Mouse (Mus musculus) neural tube, embryonic 13.5 days (tissue): ENCODE results near the gene Shb. TPM values are rescaled to one million over a fixed set of nuclear protein-coding genes. Genes with fewer than 3 reads are reported as not detected.
A peak's percentile ranks its signal among the peaks of the same experiment; 100 is the strongest.

ENCODE experiments used
- ATAC-seq: fragments of 200-750 bp; cut with Nextera tagmentation; 2 replicates; pipeline ENCODE4 v1.8.0; 2017; ENCODE audit warnings: low read depth, mild to moderate bottlenecking, moderate TSS enrichment, moderate library complexity
- H3K27ac ChIP-seq: fragments of 300-500 bp; sonication (generic); replicated peaks from 2 replicates; pipeline ENCODE4 v1.5.1; 2015; ENCODE audit warnings: moderate library complexity, mild to moderate bottlenecking, inconsistent platforms
- H3K27me3 ChIP-seq: fragments of 300-500 bp; sonication (generic); 2 replicates; pipeline ENCODE4 v1.6.1; 2015; ENCODE audit warnings: mild to moderate bottlenecking, inconsistent platforms
- H3K36me3 ChIP-seq: fragments of 300-500 bp; sonication (generic); 2 replicates; pipeline ENCODE4 v1.6.1; 2015; ENCODE audit warnings: mild to moderate bottlenecking, inconsistent platforms
- H3K4me1 ChIP-seq: fragments of 300-500 bp; sonication (generic); replicated peaks from 2 replicates; pipeline ENCODE4 v1.6.1; 2015; ENCODE audit warnings: inconsistent platforms
- H3K4me2 ChIP-seq: fragments of 300-500 bp; sonication (generic); 2 replicates; pipeline ENCODE4 v1.6.1; 2015; ENCODE audit warnings: inconsistent platforms, mild to moderate bottlenecking, moderate library complexity
- H3K4me3 ChIP-seq: fragments of 300-500 bp; sonication (generic); 2 replicates; pipeline ENCODE4 v1.5.1; 2015; ENCODE audit warnings: mild to moderate bottlenecking, inconsistent platforms
- H3K9ac ChIP-seq: fragments of 300-500 bp; sonication (generic); 2 replicates; pipeline ENCODE4 v1.6.1; 2015; ENCODE audit warnings: moderate library complexity, mild to moderate bottlenecking, inconsistent platforms
- H3K9me3 ChIP-seq: fragments of 300-500 bp; sonication (generic); 2 replicates; pipeline ENCODE4 v1.6.1; 2016; ENCODE audit warnings: inconsistent platforms
- WGBS: fragments of 180-500 bp; shearing (Covaris S2); methylation state at CpG from one replicate; pipeline ENCODE4 v1.1.7; 2015; 5-methylcytosine and 5-hydroxymethylcytosine counted together
- polyA plus RNA-seq: library from polyadenylated mRNA; unstranded; fragments of >200 nt; fragmentation: Nextera tagmentation; extraction: Ambion mirVana; gene quantifications from 2 replicates; pipeline ENCODE4 v1.2.1, GENCODE M21; 2015

Gene Shb
- polyA plus RNA-seq, 1 experiment from 2014 or later = 4.0 TPM

DNA sequence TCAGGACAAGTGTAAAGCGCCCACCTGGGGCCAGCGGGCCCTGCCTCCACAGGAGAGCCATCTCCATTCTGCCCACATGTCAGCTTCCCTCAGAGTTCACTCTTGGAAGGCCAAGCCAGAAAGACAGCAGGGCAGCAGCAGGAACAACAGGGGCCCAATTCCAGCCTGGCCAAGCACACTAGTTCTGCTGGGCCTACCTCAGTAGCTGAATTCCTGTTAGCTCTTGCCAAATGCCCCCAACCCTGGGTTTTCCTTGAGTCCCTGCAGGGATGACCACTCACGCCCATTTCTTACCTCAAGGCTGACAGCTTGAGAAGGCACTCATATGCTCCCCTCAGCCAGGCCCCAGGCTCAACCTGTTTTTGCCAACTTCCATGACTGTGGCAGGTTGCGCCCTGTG lies 22.9 kb downstream of the Shb start:
- no peak for ATAC-seq
- no peaks in the 10 kb centered on the region for H3K36me3 ChIP-seq
- no peak overlapping the region for H3K9ac ChIP-seq
- H3K9me3 ChIP-seq = no peaks in the 10 kb centered on the region
- no peak overlapping the region for H3K4me3 ChIP-seq
- H3K4me2 ChIP-seq = no peak overlapping the region
- 80% methylated on average over 4 of the region's 4 CpGs for WGBS
- H3K4me1 ChIP-seq = peaks cover 69% of the 10 kb centered on the region
- 0 out of 2 replicates have a peak overlapping the region, but pooled peaks have one; percentile 42 for H3K27ac ChIP-seq
- H3K27me3 ChIP-seq = no peaks in the 10 kb centered on the region; the same call in 1 of the 2 replicates

DNA sequence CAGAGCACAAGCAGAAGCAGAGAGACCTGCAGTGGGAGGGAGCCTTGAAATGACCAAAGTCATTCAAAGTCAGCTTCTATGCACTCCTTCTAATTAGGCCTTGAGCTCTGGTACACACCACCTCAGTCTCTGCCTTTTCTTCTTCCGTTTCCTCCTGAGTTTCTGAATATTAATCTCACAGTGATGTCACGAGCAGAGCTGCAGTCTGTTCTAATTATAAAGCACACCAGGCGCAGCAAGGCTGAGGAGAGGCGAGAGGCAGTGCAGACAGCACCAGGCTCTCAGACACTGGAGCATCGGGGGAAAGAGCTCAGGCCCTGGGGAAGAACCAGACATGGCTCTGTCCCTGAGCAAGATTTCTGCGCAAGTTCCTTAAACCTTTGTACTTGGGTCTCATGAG lies 23.8 kb downstream of the Shb start:
- no peak overlapping the region for H3K9ac ChIP-seq
- 53% methylated on average over 6 of the region's 6 CpGs for WGBS
- H3K36me3 ChIP-seq = no peaks in the 10 kb centered on the region
- H3K9me3 ChIP-seq = no peaks in the 10 kb centered on the region
- peaks cover 66% of the 10 kb centered on the region for H3K4me1 ChIP-seq
- H3K4me2 ChIP-seq = no peak overlapping the region
- ATAC-seq = no peak
- H3K27ac ChIP-seq = peak overlapping the region; percentile 42; the same call in 1 of the 2 replicates
- no peak overlapping the region for H3K4me3 ChIP-seq
- H3K27me3 ChIP-seq = no peaks in the 10 kb centered on the region; the same call in 1 of the 2 replicates

DNA sequence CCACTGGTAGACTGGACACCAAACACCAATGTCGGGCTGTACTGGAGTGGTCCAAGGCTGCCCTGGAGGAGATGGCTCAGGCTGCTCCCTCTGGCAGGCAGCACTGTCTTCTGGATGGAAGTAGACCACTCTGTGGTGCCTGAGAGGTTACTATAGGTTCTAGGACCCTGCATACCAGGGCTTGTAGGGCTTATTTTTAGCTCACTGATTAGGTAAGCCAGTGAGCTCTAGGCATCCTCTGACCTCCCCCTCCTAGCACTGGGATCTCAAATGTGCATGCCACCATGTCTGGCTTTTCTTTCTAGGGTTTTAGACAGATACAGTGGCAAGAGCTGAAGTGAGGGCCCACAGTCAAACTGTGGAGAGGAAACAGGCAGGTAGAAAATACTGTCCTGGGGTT lies 24.8 kb downstream of the Shb start:
- 75% methylated on average over 1 of the region's 1 CpGs for WGBS
- no peaks in the 10 kb centered on the region for H3K36me3 ChIP-seq
- H3K27me3 ChIP-seq = no peaks in the 10 kb centered on the region
- H3K27ac ChIP-seq = no peak overlapping the region
- no peak overlapping the region for H3K4me3 ChIP-seq
- H3K9me3 ChIP-seq = no peaks in the 10 kb centered on the region
- H3K9ac ChIP-seq = no peak overlapping the region
- peaks cover 56% of the 10 kb centered on the region for H3K4me1 ChIP-seq
- no peak for ATAC-seq
- H3K4me2 ChIP-seq = no peak overlapping the region

DNA sequence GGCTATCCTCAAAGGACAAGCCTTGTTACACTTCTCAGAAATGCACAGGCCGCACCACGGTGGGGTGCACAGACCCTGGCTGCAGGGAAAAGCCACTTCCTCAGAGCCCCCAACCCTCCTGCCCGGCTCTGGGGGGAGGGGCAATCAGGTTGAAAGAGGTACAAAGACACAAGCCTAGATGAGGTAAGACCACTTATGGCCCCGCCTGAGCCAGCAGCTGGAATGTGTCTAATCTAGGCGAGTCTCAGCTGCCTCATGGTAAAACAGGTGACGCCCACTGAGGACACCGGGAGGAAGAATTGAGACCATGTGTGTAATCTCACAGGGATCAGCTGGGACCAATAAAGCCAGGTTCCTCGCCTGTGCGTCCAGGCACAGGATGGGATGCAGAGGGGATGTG lies 25.2 kb downstream of the Shb start:
- 58% methylated on average over 9 of the region's 9 CpGs for WGBS
- H3K36me3 ChIP-seq = no peaks in the 10 kb centered on the region
- H3K9ac ChIP-seq = no peak overlapping the region
- ATAC-seq = no peak
- peaks cover 54% of the 10 kb centered on the region for H3K4me1 ChIP-seq
- H3K4me2 ChIP-seq = no peak overlapping the region
- H3K4me3 ChIP-seq = no peak overlapping the region
- no peaks in the 10 kb centered on the region for H3K9me3 ChIP-seq
- H3K27me3 ChIP-seq = no peaks in the 10 kb centered on the region
- H3K27ac ChIP-seq = no peak overlapping the region

DNA sequence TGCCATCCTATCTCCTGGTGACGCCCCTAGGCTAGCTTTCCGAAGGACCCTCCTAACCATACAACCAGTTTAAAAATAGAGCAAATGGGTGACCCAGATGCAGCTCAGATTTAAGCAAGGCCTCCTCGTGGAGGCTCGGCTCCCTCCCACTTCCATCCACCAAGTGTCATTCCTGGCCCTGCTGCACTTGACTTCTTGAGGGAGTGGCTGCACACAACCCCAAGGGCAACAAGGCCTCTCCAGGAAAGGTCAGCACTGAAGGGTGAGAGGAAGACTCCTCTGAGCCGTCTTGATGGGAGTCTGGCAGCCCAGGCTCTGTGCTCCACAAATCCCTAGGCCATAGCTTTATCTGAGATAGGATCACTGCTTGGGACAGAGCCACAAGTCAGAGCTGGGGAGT lies 25.7 kb downstream of the Shb start:
- H3K9me3 ChIP-seq = no peaks in the 10 kb centered on the region
- no peak overlapping the region for H3K4me3 ChIP-seq
- peaks cover 54% of the 10 kb centered on the region for H3K4me1 ChIP-seq
- H3K9ac ChIP-seq = no peak overlapping the region
- no peaks in the 10 kb centered on the region for H3K36me3 ChIP-seq
- no peak overlapping the region for H3K27ac ChIP-seq
- WGBS = 71% methylated on average over 5 of the region's 5 CpGs
- H3K27me3 ChIP-seq = no peaks in the 10 kb centered on the region
- no peak overlapping the region for H3K4me2 ChIP-seq
- ATAC-seq = no peak

DNA sequence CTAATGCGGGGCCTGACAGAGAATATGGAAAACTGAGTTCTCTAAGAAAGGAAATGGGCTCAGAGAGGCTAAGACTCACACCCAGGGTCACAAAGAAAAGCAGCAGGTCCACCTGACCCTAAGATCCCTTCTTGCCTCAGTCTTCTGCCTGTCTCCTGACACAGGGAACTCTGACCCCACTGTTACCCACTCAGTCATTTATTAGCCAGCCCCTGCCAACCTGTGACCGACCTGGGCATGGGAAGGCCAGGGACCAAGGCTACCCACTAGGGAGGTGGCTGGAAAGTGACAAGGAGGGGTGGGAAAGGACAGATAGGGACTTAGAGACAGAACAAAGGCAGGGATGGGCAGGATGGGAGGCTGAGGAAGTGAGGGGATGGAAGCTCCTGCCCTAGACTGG lies 26.6 kb downstream of the Shb start:
- 89% methylated on average over 2 of the region's 2 CpGs for WGBS

DNA sequence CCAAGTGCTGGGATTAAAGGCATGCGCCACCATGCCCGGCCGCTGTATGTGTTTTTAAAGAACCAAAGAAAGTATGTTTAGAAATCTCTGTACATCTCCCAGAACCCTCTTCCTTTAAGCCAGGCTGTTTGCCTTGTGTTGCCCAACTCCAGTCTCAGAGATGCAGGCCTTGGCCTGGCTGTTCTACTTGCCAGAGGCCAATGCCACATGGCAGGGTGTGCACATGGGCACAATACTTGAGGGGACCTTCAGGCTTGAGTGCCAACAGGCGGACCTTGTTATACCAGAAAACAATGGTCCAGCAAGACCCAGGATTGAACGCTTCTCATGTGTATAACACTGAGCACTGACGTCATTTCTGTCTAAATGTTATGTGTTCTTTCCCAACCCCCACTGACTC lies 27.1 kb downstream of the Shb start:
- Histone ChIP-seq H3K27ac (no peak overlapping the region), H3K9me3 (no peaks in the 10 kb centered on the region), H3K4me2 (no peak overlapping the region), H3K27me3 (no peaks in the 10 kb centered on the region; the same call in 1 of the 2 replicates), H3K36me3 (no peaks in the 10 kb centered on the region), H3K4me3 (no peak overlapping the region), H3K9ac (no peak overlapping the region), H3K4me1 (peaks cover 57% of the 10 kb centered on the region)
- no peak for ATAC-seq
- WGBS = 92% methylated on average over 6 of the region's 6 CpGs

More for the DNA sequence above, 26.6 kb downstream of the Shb start:
- no peak overlapping the region for H3K4me3 ChIP-seq
- no peaks in the 10 kb centered on the region for H3K9me3 ChIP-seq
- H3K36me3 ChIP-seq = no peaks in the 10 kb centered on the region
- H3K4me1 ChIP-seq = peaks cover 56% of the 10 kb centered on the region
- no peak for ATAC-seq
- H3K9ac ChIP-seq = no peak overlapping the region
- no peak overlapping the region for H3K4me2 ChIP-seq
- H3K27me3 ChIP-seq = no peaks in the 10 kb centered on the region; the same call in 1 of the 2 replicates
- H3K27ac ChIP-seq = no peak overlapping the region

DNA sequence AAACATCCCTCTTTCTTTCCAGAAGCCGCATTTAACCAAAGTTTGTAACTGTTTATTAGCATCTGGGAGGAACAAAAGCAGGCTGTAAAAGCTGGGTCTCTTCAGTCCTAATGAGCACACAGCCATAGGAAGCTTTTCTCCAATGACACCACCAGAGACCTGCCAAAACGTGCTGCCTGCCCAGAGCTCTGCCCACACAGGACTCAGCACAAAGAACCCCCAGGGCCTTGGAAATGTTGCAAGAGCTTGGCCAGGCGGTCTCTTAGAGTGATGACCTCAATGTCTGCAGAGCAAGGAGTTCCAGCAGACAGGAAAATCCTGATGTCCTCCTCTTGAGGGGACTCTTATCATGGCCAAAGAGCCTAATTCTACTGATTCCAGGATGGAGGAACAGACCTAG lies 28.5 kb downstream of the Shb start:
- no peak overlapping the region for H3K4me2 ChIP-seq
- no peak for ATAC-seq
- no peak overlapping the region for H3K4me3 ChIP-seq
- H3K9me3 ChIP-seq = no peaks in the 10 kb centered on the region
- WGBS = 22% methylated on average over 3 of the region's 3 CpGs
- no peaks in the 10 kb centered on the region for H3K36me3 ChIP-seq
- no peaks in the 10 kb centered on the region; the same call in 1 of the 2 replicates for H3K27me3 ChIP-seq
- no peak overlapping the region for H3K9ac ChIP-seq
- no peak overlapping the region for H3K27ac ChIP-seq
- peaks cover 57% of the 10 kb centered on the region for H3K4me1 ChIP-seq

DNA sequence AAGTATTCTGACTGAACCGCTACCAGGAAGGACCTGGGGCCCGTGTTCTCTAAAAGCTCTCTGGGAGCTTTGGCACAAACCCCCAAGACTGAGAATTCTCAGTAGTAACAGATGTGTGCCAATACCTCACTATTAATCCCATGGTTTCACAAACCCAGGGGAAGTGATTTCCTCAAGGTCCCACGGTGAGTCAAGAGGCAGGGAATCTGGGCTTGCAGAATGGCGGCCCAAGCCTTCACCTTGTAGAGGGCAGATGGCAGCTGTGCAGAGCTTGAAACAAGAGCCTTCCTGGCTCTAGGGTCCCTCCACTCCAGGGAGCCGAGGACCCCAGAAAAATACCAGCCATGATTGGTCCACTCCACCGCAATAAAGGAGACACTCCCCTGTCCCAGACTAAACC lies 28.9 kb downstream of the Shb start:
- ATAC-seq = no peak

DNA sequence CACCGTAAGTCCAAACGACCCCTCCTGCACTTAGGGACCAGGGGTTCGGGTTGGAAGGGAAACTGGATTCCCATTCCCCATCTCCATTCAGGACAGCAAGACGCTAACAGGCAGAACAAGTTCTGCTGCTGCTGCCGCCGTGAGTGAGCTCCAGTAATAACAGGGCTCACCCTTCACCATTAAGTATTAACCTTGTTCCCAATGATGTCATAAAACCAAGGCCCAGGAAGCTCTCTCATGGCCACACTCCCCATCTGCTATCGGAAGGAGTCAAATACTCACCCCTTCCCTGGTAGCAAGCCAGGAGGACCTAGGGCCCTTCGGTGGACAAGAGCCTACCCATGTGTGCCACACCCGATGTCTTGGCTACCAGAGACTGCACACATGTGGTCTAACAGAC lies 30.3 kb downstream of the Shb start:
- Histone ChIP-seq H3K9ac (no peak overlapping the region), H3K27ac (no peak overlapping the region), H3K36me3 (no peaks in the 10 kb centered on the region), H3K4me2 (no peak overlapping the region), H3K4me3 (no peak overlapping the region), H3K27me3 (no peaks in the 10 kb centered on the region; the same call in 1 of the 2 replicates), H3K9me3 (no peaks in the 10 kb centered on the region), H3K4me1 (peaks cover 58% of the 10 kb centered on the region)
- no peak for ATAC-seq
- WGBS = 71% methylated on average over 9 of the region's 9 CpGs

More for the DNA sequence above, 28.9 kb downstream of the Shb start:
- Histone ChIP-seq H3K4me1 (peaks cover 57% of the 10 kb centered on the region), H3K4me2 (no peak overlapping the region), H3K9ac (no peak overlapping the region), H3K9me3 (no peaks in the 10 kb centered on the region), H3K36me3 (no peaks in the 10 kb centered on the region), H3K4me3 (no peak overlapping the region), H3K27me3 (no peaks in the 10 kb centered on the region; the same call in 1 of the 2 replicates), H3K27ac (no peak overlapping the region)
- 51% methylated on average over 6 of the region's 6 CpGs for WGBS

DNA sequence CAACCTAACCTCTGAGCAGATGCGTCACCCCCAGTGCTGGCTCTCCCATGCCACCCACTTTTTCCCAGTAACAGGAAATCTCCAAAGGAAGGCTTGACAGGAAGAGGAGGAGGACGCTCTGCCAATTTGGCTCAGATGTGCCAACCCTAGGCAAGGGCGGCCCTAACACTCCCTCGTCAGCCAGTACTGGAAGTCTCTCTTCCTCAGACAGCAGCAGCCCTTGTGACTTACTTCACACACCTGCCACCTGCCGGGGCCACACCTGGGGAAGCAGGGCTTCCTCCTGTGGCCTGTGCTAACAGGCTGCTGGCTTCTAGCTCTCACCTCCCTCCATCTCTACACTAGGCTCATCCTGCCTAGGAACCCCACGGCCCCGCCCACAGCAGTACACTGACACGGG lies 31.9 kb downstream of the Shb start:
- H3K9me3 ChIP-seq = no peaks in the 10 kb centered on the region
- ATAC-seq = no peak
- WGBS = 71% methylated on average over 8 of the region's 8 CpGs
- H3K27ac ChIP-seq = peak overlapping the region; percentile 42; the same call in 1 of the 2 replicates
- H3K36me3 ChIP-seq = no peaks in the 10 kb centered on the region
- H3K4me2 ChIP-seq = no peak overlapping the region
- H3K4me3 ChIP-seq = no peak overlapping the region
- H3K9ac ChIP-seq = no peak overlapping the region
- H3K27me3 ChIP-seq = no peaks in the 10 kb centered on the region; the same call in none of the 2 replicates
- H3K4me1 ChIP-seq = peaks cover 58% of the 10 kb centered on the region

DNA sequence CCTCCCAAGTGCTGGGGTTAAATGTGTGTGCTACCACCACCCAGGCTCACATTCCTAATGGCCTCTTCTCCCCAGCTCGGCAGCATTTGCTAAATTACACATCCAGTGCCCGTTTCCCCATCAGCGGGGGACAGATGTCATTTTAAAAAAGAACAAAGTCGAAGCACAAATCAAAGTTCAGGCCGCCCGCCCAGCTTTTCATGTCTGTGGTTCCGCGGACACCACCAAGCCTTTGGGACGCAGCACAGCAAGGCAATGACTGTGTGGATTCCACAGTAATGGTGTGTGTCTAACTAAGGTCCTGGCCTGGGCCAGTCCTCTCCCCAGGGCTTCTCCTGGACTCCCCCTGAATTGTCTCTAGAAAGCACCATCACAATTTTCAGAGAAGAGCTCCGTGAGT lies 32.7 kb downstream of the Shb start:
- peak overlapping the region; percentile 38; the same call in 1 of the 2 replicates for H3K27ac ChIP-seq
- H3K4me1 ChIP-seq = peaks cover 66% of the 10 kb centered on the region
- 6% methylated on average over 10 of the region's 10 CpGs for WGBS

DNA sequence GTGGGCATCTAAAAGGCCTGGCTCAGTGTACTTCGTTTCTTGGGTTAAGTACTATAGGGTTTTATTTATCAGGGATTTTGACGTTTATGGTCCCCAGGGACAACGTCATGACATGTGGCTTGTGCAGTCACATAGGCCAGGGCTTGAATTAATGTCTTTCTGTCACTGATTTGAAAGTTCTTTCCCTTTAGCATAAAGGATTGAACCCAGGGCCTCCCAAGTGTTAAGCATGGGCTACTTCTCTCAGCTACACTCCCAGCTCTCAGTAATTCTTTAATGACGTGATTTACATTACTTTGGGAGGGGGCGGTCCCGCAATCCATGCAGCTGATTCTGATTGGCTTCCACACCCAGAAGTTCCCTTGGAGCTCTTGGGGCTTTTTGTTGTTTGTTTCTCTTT lies 33.2 kb downstream of the Shb start:
- peaks cover 70% of the 10 kb centered on the region for H3K4me1 ChIP-seq
- H3K4me2 ChIP-seq = no peak overlapping the region
- H3K36me3 ChIP-seq = no peaks in the 10 kb centered on the region
- no peaks in the 10 kb centered on the region for H3K9me3 ChIP-seq
- H3K27me3 ChIP-seq = no peaks in the 10 kb centered on the region; the same call in none of the 2 replicates
- ATAC-seq = no peak
- H3K9ac ChIP-seq = 0 out of 2 replicates have a peak overlapping the region, but pooled peaks have one; percentile 9
- 6% methylated on average over 6 of the region's 6 CpGs for WGBS
- no peak overlapping the region for H3K27ac ChIP-seq
- H3K4me3 ChIP-seq = no peak overlapping the region

More for the DNA sequence above, 32.7 kb downstream of the Shb start:
- H3K4me3 ChIP-seq = no peak overlapping the region
- H3K9ac ChIP-seq = no peak overlapping the region
- H3K36me3 ChIP-seq = no peaks in the 10 kb centered on the region
- no peak overlapping the region for H3K4me2 ChIP-seq
- ATAC-seq = no peak
- H3K9me3 ChIP-seq = no peaks in the 10 kb centered on the region
- H3K27me3 ChIP-seq = no peaks in the 10 kb centered on the region; the same call in none of the 2 replicates
